Mouse (Mus musculus) cerebellum, adult 2 months (tissue): ENCODE measurements around the gene Fam20c.

Source experiments
- CTCF ChIP-seq: fragments of 200-500 bp; IDR thresholded peaks from 2 replicates; pipeline ENCODE4 v1.5.1; 2011; ENCODE audit warnings: low read depth, mild to moderate bottlenecking, control low read depth, low read length, moderate library complexity, borderline replicate concordance; ENCODE audit not compliant: insufficient read depth
- POLR2A ChIP-seq: fragments of 200-500 bp; IDR thresholded peaks from 2 replicates; pipeline ENCODE4 v1.6.1; 2011; ENCODE audit warnings: low read length, control low read depth, borderline replicate concordance; ENCODE audit not compliant: insufficient read depth

- TF ChIP-seq CTCF (no peak), POLR2A (no peak)
These were observed 8.0 kb downstream of the Fam20c start for GRCm38 (mm10) chr5:138762361-138762760.
